Mouse (Mus musculus): ENCODE data around the gene Cbr1. TPM values are rescaled to one million over a fixed set of nuclear protein-coding genes. Genes with fewer than 3 reads are reported as not detected.
"Not testable (repeated sequence)": the region's sequence is repeated elsewhere in the genome, so short reads cannot be mapped to it uniquely, and the experiment has no call there.

Cbr1 gene
- total RNA-seq, 1 experiment from 2014 or later: 26.9 TPM

- ATAC-seq (replicated peaks; ENCODE audit: low read depth, poor library complexity, severe bottlenecking): no peak
Measured at GRCm38 (mm10) chr16:93595766-93596165, 9.9 kb upstream of the Cbr1 start.

- no peak for ATAC-seq (replicated peaks; ENCODE audit: low read depth, poor library complexity, severe bottlenecking)
Measured at GRCm38 (mm10) chr16:93596807-93597206, 8.8 kb upstream of the Cbr1 start.

- no peak for ATAC-seq (replicated peaks; ENCODE audit: low read depth, poor library complexity, severe bottlenecking)
Measured at GRCm38 (mm10) chr16:93597551-93597950, 8.1 kb upstream of the Cbr1 start.

GRCm38 (mm10) chr16:93599461-93599860 lies 6.2 kb upstream of the Cbr1 start:
- no peak for ATAC-seq (replicated peaks; ENCODE audit: low read depth, poor library complexity, severe bottlenecking)

- ATAC-seq (replicated peaks; ENCODE audit: low read depth, poor library complexity, severe bottlenecking): peak; percentile 79
Measured at GRCm38 (mm10) chr16:93603439-93604212, 2.0 kb upstream of the Cbr1 start, which contains the start of gene Setd4. Setd4 (minus strand) TSS chr16:93604063.

- no peak for ATAC-seq (replicated peaks; ENCODE audit: low read depth, poor library complexity, severe bottlenecking)
Measured at GRCm38 (mm10) chr16:93604481-93604969, 1.1 kb upstream of the Cbr1 start.

- ATAC-seq (replicated peaks; ENCODE audit: low read depth, poor library complexity, severe bottlenecking): no peak
Measured at GRCm38 (mm10) chr16:93606146-93606545, 493 bp downstream of the Cbr1 start.

GRCm38 (mm10) chr16:93607669-93608101 lies 2.0 kb downstream of the Cbr1 start:
- ATAC-seq (replicated peaks; ENCODE audit: low read depth, poor library complexity, severe bottlenecking): peak; percentile 67

- no peak for ATAC-seq (replicated peaks; ENCODE audit: low read depth, poor library complexity, severe bottlenecking)
Measured at GRCm38 (mm10) chr16:93608731-93609130, 3.1 kb downstream of the Cbr1 start.

GRCm38 (mm10) chr16:93609796-93610195 lies 4.1 kb downstream of the Cbr1 start:
- ATAC-seq (replicated peaks; ENCODE audit: low read depth, poor library complexity, severe bottlenecking): no peak

- no peak for ATAC-seq (replicated peaks; ENCODE audit: low read depth, poor library complexity, severe bottlenecking)
Measured at GRCm38 (mm10) chr16:93610961-93611360, 5.3 kb downstream of the Cbr1 start.

GRCm38 (mm10) chr16:93615118-93615870 lies 9.6 kb downstream of the Cbr1 start:
- ATAC-seq (replicated peaks; ENCODE audit: low read depth, poor library complexity, severe bottlenecking): peak; percentile 93

- not testable (repeated sequence) for ATAC-seq (replicated peaks; ENCODE audit: low read depth, poor library complexity, severe bottlenecking)
Measured at GRCm38 (mm10) chr16:93623759-93624158, 18.1 kb downstream of the Cbr1 start.

- no peak for ATAC-seq (replicated peaks; ENCODE audit: low read depth, poor library complexity, severe bottlenecking)
Measured at GRCm38 (mm10) chr16:93624671-93625070, 19.0 kb downstream of the Cbr1 start.

GRCm38 (mm10) chr16:93626745-93627144 lies 21.1 kb downstream of the Cbr1 start:
- peak; percentile 65; the same call in 1 of the 2 replicates for ATAC-seq (replicated peaks; ENCODE audit: low read depth, poor library complexity, severe bottlenecking)

- ATAC-seq (replicated peaks; ENCODE audit: low read depth, poor library complexity, severe bottlenecking): no peak
Measured at GRCm38 (mm10) chr16:93627761-93628400, 22.2 kb downstream of the Cbr1 start, which contains the start of gene Gm5678. Gm5678 (plus strand) TSS chr16:93628097.

GRCm38 (mm10) chr16:93644006-93644405 lies 38.4 kb downstream of the Cbr1 start:
- ATAC-seq (replicated peaks; ENCODE audit: low read depth, poor library complexity, severe bottlenecking): no peak

GRCm38 (mm10) chr16:93648441-93649183 lies 43.0 kb downstream of the Cbr1 start:
- ATAC-seq (replicated peaks; ENCODE audit: low read depth, poor library complexity, severe bottlenecking): peak; percentile 90
